22 mouse cellular contexts compared by ENCODE assay signal in genomic region chr15:56858134-56858533, GRCm38 (mm10).
DNase-seq lines count a peak whose midpoint lies in the region; ATAC-seq and TF ChIP-seq lines count a peak whose summit lies in the region.
"Had no signal": no experiment of that assay in that cellular context is flagged by ENCODE, and none has a peak within 500 bp of the region (broad histone marks: within the 10 kb centered on the region; RNA-seq: fewer than 3 reads in every experiment).

No protein-coding gene starts in this region.

- H3K36me3 ChIP-seq in hindbrain, embryonic 11.5 days (ENCODE audit: control insufficient read depth, insufficient read depth, low read length), result no peaks in the 10 kb centered on the region
- H3K36me3 ChIP-seq in hindbrain, postnatal 0 days (ENCODE audit: insufficient read depth, low read length), result no peaks in the 10 kb centered on the region
- no peaks in the 10 kb centered on the region for H3K36me3 ChIP-seq in midbrain, embryonic 13.5 days
- no peaks in the 10 kb centered on the region for H3K36me3 ChIP-seq in midbrain, postnatal 0 days (ENCODE audit: insufficient read depth, low read length)
- H3K36me3 ChIP-seq: embryonic facial prominence, embryonic 13.5 days; hindbrain, embryonic 13.5 days; intestine, embryonic 15.5 days had no signal

- no peaks in the 10 kb centered on the region for H3K27me3 ChIP-seq in hindbrain, embryonic 11.5 days (ENCODE audit: control insufficient read depth, insufficient read depth, low read length)
- H3K27me3 ChIP-seq in hindbrain, postnatal 0 days (ENCODE audit: insufficient read depth, low read length), result no peaks in the 10 kb centered on the region
- no peaks in the 10 kb centered on the region for H3K27me3 ChIP-seq in midbrain, embryonic 13.5 days
- no peaks in the 10 kb centered on the region for H3K27me3 ChIP-seq in midbrain, postnatal 0 days (ENCODE audit: insufficient read depth, low read length)
- H3K27me3 ChIP-seq: embryonic facial prominence, embryonic 13.5 days; hindbrain, embryonic 13.5 days; intestine, embryonic 15.5 days; Patski had no signal

- no peak overlapping the region for H3K9ac ChIP-seq in hindbrain, embryonic 11.5 days (ENCODE audit: low read depth, low read length)
- no peak overlapping the region for H3K9ac ChIP-seq in hindbrain, postnatal 0 days (replicated peaks; ENCODE audit: low read length)
- H3K9ac ChIP-seq in midbrain, embryonic 13.5 days (replicated peaks), result no peak overlapping the region
- H3K9ac ChIP-seq in midbrain, postnatal 0 days (replicated peaks; ENCODE audit: low read length, poor library complexity, severe bottlenecking), result no peak overlapping the region
- H3K9ac ChIP-seq: embryonic facial prominence, embryonic 13.5 days; forebrain, postnatal 0 days; hindbrain, embryonic 13.5 days; intestine, embryonic 15.5 days had no signal

- peak; percentile 40; the same call in 1 of the 2 replicates for ATAC-seq in hindbrain, embryonic 11.5 days (ENCODE audit: low FRiP score)
- ATAC-seq in hindbrain, postnatal 0 days, result no peak
- peak; percentile 43; the same call in 1 of the 2 replicates for ATAC-seq in midbrain, embryonic 13.5 days
- no peak; the same call in 1 of the 2 replicates for ATAC-seq in midbrain, postnatal 0 days (ENCODE audit: low FRiP score)
- no peak for ATAC-seq in inflammation-experienced regulatory T-cells, adult 6 months
- ATAC-seq: intestine, embryonic 15.5 days had no signal

- H3K4me1 ChIP-seq in hindbrain, embryonic 11.5 days (replicated peaks; ENCODE audit: control insufficient read depth, insufficient read depth, low read length), result no peaks in the 10 kb centered on the region
- H3K4me1 ChIP-seq in hindbrain, postnatal 0 days (ENCODE audit: insufficient read depth, low read length), result no peaks in the 10 kb centered on the region
- 0 out of 2 replicates have a peak, but pooled peaks cover 7% of the 10 kb centered on the region for H3K4me1 ChIP-seq in midbrain, embryonic 13.5 days (replicated peaks)
- H3K4me1 ChIP-seq in midbrain, postnatal 0 days (ENCODE audit: insufficient read depth, low read length), result no peaks in the 10 kb centered on the region
- H3K4me1 ChIP-seq: hindbrain, embryonic 13.5 days; intestine, embryonic 15.5 days had no signal

- H3K4me3 ChIP-seq in hindbrain, embryonic 11.5 days (ENCODE audit: low read depth, low read length), result no peak overlapping the region
- no peak overlapping the region for H3K4me3 ChIP-seq in hindbrain, postnatal 0 days (ENCODE audit: low read length)
- no peak overlapping the region for H3K4me3 ChIP-seq in midbrain, embryonic 13.5 days (replicated peaks)
- no peak overlapping the region for H3K4me3 ChIP-seq in midbrain, postnatal 0 days (ENCODE audit: low read depth, low read length)
- H3K4me3 ChIP-seq: embryonic facial prominence, embryonic 13.5 days; hindbrain, embryonic 13.5 days; intestine, embryonic 15.5 days; left cerebral cortex, adult 2 months had no signal

- H3K9me3 ChIP-seq in hindbrain, embryonic 11.5 days (ENCODE audit: control insufficient read depth, low read length), result no peaks in the 10 kb centered on the region
- H3K9me3 ChIP-seq in hindbrain, postnatal 0 days (ENCODE audit: low read length), result no peaks in the 10 kb centered on the region
- H3K9me3 ChIP-seq in midbrain, embryonic 13.5 days, result no peaks in the 10 kb centered on the region
- H3K9me3 ChIP-seq in midbrain, postnatal 0 days (ENCODE audit: low read length), result no peaks in the 10 kb centered on the region
- H3K9me3 ChIP-seq: embryonic facial prominence, embryonic 13.5 days; hindbrain, embryonic 13.5 days; intestine, embryonic 15.5 days had no signal

- no peak for TF ChIP-seq CTCF in hindbrain, postnatal 0 days (IDR thresholded peaks at IDR 0.05; ENCODE audit: low read depth)
- no peak for TF ChIP-seq CTCF in midbrain, postnatal 0 days (IDR thresholded peaks at IDR 0.05)

- no peak overlapping the region for H3K27ac ChIP-seq in hindbrain, embryonic 11.5 days (ENCODE audit: low read depth, low read length)
- no peak overlapping the region for H3K27ac ChIP-seq in hindbrain, postnatal 0 days
- H3K27ac ChIP-seq in midbrain, embryonic 13.5 days, result no peak overlapping the region
- H3K27ac ChIP-seq in midbrain, postnatal 0 days (ENCODE audit: low read depth, low read length), result no peak overlapping the region
- H3K27ac ChIP-seq: embryonic facial prominence, embryonic 13.5 days; hindbrain, embryonic 13.5 days; intestine, embryonic 15.5 days; left cerebral cortex, adult 2 months; stomach, postnatal 0 days had no signal

- DNase-seq in hindbrain, embryonic 11.5 days (ENCODE audit: low spot score), result no peak
- DNase-seq in hindbrain, postnatal 0 days (ENCODE audit: low spot score), result no peak
- DNase-seq in midbrain, postnatal 0 days (ENCODE audit: low spot score), result no peak
- DNase-seq in mesoderm, embryonic 11.5 days (ENCODE audit: low read depth, low spot score), result peak; percentile 84
- no peak for DNase-seq in c-Kit-positive CD71-positive TER-119-positive erythroid progenitor cells, embryonic 14.5 days (ENCODE audit: low spot score)
- DNase-seq in layer of hippocampus, postnatal 25 days (ENCODE audit: extremely low spot score in 1 of 2, low spot score in 1 of 2), result no peak
- DNase-seq: adrenal gland, adult 8-10 months; cerebellum, adult 9-11 months; kidney, postnatal 36 days; left cerebral cortex, postnatal 4 days; liver; right cerebral cortex, adult 18-20 months had no signal

- no peak overlapping the region for H3K4me2 ChIP-seq in hindbrain, embryonic 11.5 days (replicated peaks; ENCODE audit: low read depth, low read length)
- no peak overlapping the region for H3K4me2 ChIP-seq in hindbrain, postnatal 0 days (ENCODE audit: low read depth, low read length)
- H3K4me2 ChIP-seq in midbrain, embryonic 13.5 days (replicated peaks), result no peak overlapping the region
- H3K4me2 ChIP-seq in midbrain, postnatal 0 days (ENCODE audit: low read depth, low read length, poor library complexity, severe bottlenecking), result no peak overlapping the region
- H3K4me2 ChIP-seq: embryonic facial prominence, embryonic 13.5 days; heart, embryonic 11.5 days; hindbrain, embryonic 13.5 days; intestine, embryonic 15.5 days had no signal

- WGBS in hindbrain, embryonic 11.5 days, result 35% methylated on average over 3 of the region's 3 CpGs
- 23% methylated on average over 3 of the region's 3 CpGs for WGBS in hindbrain, postnatal 0 days
- WGBS in midbrain, embryonic 13.5 days, result 6% methylated on average over 3 of the region's 3 CpGs
- WGBS in midbrain, postnatal 0 days, result 16% methylated on average over 3 of the region's 3 CpGs

Comparison
In these comparisons a context has a peak if more than half of its experiments do, and no peak if none do; other contexts are left out.
1. ATAC-seq: peak in hindbrain, embryonic 11.5 days (single experiment) and midbrain, embryonic 13.5 days (single experiment); none in hindbrain, postnatal 0 days (single experiment), midbrain, postnatal 0 days (single experiment) and inflammation-experienced regulatory T-cells, adult 6 months (single experiment).